9 mouse cellular contexts compared by ENCODE assay signal in the genomic region with DNA sequence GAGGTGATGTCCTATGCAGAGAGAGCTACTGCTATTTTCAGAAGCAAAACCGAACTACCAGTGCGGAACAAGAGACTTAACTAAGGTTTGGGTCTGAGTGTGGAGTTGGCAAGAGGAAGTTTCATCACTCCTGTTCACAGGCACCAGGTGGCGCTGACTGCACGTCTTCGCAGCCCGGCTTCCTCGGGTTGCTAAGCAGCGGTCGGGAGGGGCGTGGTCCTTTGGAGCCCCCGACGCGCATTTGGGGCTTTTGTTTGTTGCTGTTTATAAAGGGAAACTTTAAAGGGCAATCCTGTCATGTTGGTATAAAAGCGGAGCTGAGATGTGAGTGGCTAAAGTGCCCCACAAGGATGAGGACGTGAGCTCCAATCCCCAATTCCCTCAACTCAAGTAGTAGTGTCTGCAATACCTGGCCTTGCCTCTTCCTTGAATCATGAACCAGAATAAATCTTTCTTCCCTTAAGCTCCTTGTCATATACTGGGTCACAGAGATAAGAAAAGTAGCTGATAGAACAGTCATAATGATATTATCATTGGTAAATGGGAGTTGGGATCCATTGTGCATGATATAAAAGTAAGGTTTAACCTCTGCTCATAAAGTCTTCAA. TPM values are rescaled to one million over a fixed set of nuclear protein-coding genes. Genes with fewer than 3 reads are reported as not detected.
DNase-seq lines count a peak whose midpoint lies in the region; ATAC-seq and TF ChIP-seq lines count a peak whose summit lies in the region.
"Had no signal": no experiment of that assay in that cellular context is flagged by ENCODE, and none has a peak within 500 bp of the region (broad histone marks: within the 10 kb centered on the region; RNA-seq: fewer than 3 reads in every experiment).

No protein-coding gene starts in this region.

- peak; percentile 33 for DNase-seq in liver
- peak; percentile 82 for DNase-seq in embryonic facial prominence, embryonic 11.5 days (ENCODE audit: low spot score)
- DNase-seq in heart, adult 8-10 months (ENCODE audit: low spot score), result peak; percentile 7
- DNase-seq in kidney, adult 9 months, result peak; percentile 67
- peak; percentile 1 to 56 for DNase-seq in natural killer cell, adult 2 months (ENCODE audit: low spot score in 2 of 2)
- peak; percentile 67 for DNase-seq in stomach, postnatal 0 days (ENCODE audit: low spot score)

- H3K27ac ChIP-seq in liver, embryonic 12.5 days, result no peak overlapping the region
- H3K27ac ChIP-seq in embryonic facial prominence, embryonic 11.5 days (replicated peaks; ENCODE audit: low read depth, low read length), result no peak overlapping the region
- no peak overlapping the region for H3K27ac ChIP-seq in limb, embryonic 13.5 days
- H3K27ac ChIP-seq in stomach, postnatal 0 days (replicated peaks), result no peak overlapping the region

- no peaks in the 10 kb centered on the region for H3K36me3 ChIP-seq in liver, embryonic 12.5 days
- H3K36me3 ChIP-seq in embryonic facial prominence, embryonic 11.5 days (replicated peaks; ENCODE audit: control insufficient read depth, insufficient read depth, low read depth, low read length), result no peaks in the 10 kb centered on the region
- no peaks in the 10 kb centered on the region for H3K36me3 ChIP-seq in limb, embryonic 13.5 days
- no peaks in the 10 kb centered on the region for H3K36me3 ChIP-seq in stomach, postnatal 0 days (ENCODE audit: control insufficient read depth, insufficient read depth, low read length)
- H3K36me3 ChIP-seq: G1E had no signal

- H3K9me3 ChIP-seq in liver, embryonic 12.5 days (replicated peaks), result no peaks in the 10 kb centered on the region
- H3K9me3 ChIP-seq in embryonic facial prominence, embryonic 11.5 days (replicated peaks; ENCODE audit: control insufficient read depth, low read length), result no peaks in the 10 kb centered on the region
- no peaks in the 10 kb centered on the region for H3K9me3 ChIP-seq in limb, embryonic 13.5 days
- H3K9me3 ChIP-seq in stomach, postnatal 0 days (ENCODE audit: control insufficient read depth, low read length), result no peaks in the 10 kb centered on the region

- peaks cover 21% of the 10 kb centered on the region for H3K27me3 ChIP-seq in liver, embryonic 12.5 days (replicated peaks)
- H3K27me3 ChIP-seq in embryonic facial prominence, embryonic 11.5 days (ENCODE audit: control insufficient read depth, insufficient read depth, low read length), result no peaks in the 10 kb centered on the region
- H3K27me3 ChIP-seq in limb, embryonic 13.5 days, result peaks cover 31% of the 10 kb centered on the region
- no peaks in the 10 kb centered on the region for H3K27me3 ChIP-seq in stomach, postnatal 0 days (ENCODE audit: control insufficient read depth, insufficient read depth, low read length)

- no peak overlapping the region for H3K4me3 ChIP-seq in liver, embryonic 12.5 days
- no peak overlapping the region for H3K4me3 ChIP-seq in embryonic facial prominence, embryonic 11.5 days (ENCODE audit: low read depth, low read length)
- peak overlapping the region; percentile 21; the same call in 1 of the 2 replicates for H3K4me3 ChIP-seq in limb, embryonic 13.5 days
- no peak overlapping the region for H3K4me3 ChIP-seq in stomach, postnatal 0 days (ENCODE audit: low read depth, low read length)

- no peak overlapping the region for H3K4me2 ChIP-seq in liver, embryonic 12.5 days
- peak overlapping the region; percentile 17; the same call in 1 of the 2 replicates for H3K4me2 ChIP-seq in embryonic facial prominence, embryonic 11.5 days (ENCODE audit: low read depth, low read length)
- peak overlapping the region; percentile 56 for H3K4me2 ChIP-seq in limb, embryonic 13.5 days (replicated peaks)
- no peak overlapping the region for H3K4me2 ChIP-seq in stomach, postnatal 0 days (replicated peaks; ENCODE audit: low read depth)

- TF ChIP-seq CTCF in stomach, postnatal 0 days (IDR thresholded peaks at IDR 0.05; ENCODE audit: low read depth), result peak; percentile 87

- no peaks in the 10 kb centered on the region for H3K4me1 ChIP-seq in liver, embryonic 12.5 days
- H3K4me1 ChIP-seq in embryonic facial prominence, embryonic 11.5 days (ENCODE audit: control insufficient read depth, insufficient read depth, low read length), result no peaks in the 10 kb centered on the region
- H3K4me1 ChIP-seq in limb, embryonic 13.5 days, result no peaks in the 10 kb centered on the region
- H3K4me1 ChIP-seq in stomach, postnatal 0 days (replicated peaks; ENCODE audit: control insufficient read depth, insufficient read depth), result no peaks in the 10 kb centered on the region

- 3% methylated on average over 15 of the region's 15 CpGs for WGBS in liver, embryonic 12.5 days (ENCODE audit: insufficient replicate concordance)
- 7% methylated on average over 15 of the region's 15 CpGs for WGBS in embryonic facial prominence, embryonic 11.5 days
- 3% methylated on average over 15 of the region's 15 CpGs for WGBS in limb, embryonic 13.5 days
- 3% methylated on average over 15 of the region's 15 CpGs for WGBS in stomach, postnatal 0 days

- H3K9ac ChIP-seq in liver, embryonic 12.5 days, result no peak overlapping the region
- H3K9ac ChIP-seq in embryonic facial prominence, embryonic 11.5 days (replicated peaks; ENCODE audit: low read length), result no peak overlapping the region
- no peak overlapping the region for H3K9ac ChIP-seq in limb, embryonic 13.5 days
- H3K9ac ChIP-seq in stomach, postnatal 0 days (ENCODE audit: low read length), result no peak overlapping the region

- no peak for ATAC-seq in liver, embryonic 12.5 days
- 0 out of 2 replicates have a peak, but pooled peaks have one; percentile 7 for ATAC-seq in embryonic facial prominence, embryonic 11.5 days (replicated peaks; ENCODE audit: insufficient number of reproducible peaks, low FRiP score, low TSS enrichment, low read depth)
- ATAC-seq in limb, embryonic 13.5 days (ENCODE audit: low FRiP score, low read depth), result no peak
- ATAC-seq in stomach, postnatal 0 days (ENCODE audit: low FRiP score, low TSS enrichment), result 0 out of 2 replicates have a peak, but pooled peaks have one; percentile 59

- no peak for TF ChIP-seq EP300 in stomach, postnatal 0 days (optimal IDR thresholded peaks at IDR 0.05)

RNA-seq across cellular contexts. Expression of a gene that starts 40.1 kb away (rescaled TPM):
- polyA plus RNA-seq in liver, embryonic 12.5 days (2016; fragmentation: Nextera tagmentation; extraction: Ambion mirVana), result 0.05 TPM in 1 of 2 replicates, not detected in the other
- 0.14 TPM in 2 replicates for polyA plus RNA-seq in embryonic facial prominence, embryonic 11.5 days (2014; fragmentation: Nextera tagmentation; extraction: Ambion mirVana)
- not detected for total RNA-seq in heart, adult 8-10 months (2022)
- 1.5 and 1.7 TPM in 2 replicates for polyA plus RNA-seq in limb, embryonic 13.5 days (2015; fragmentation: Nextera tagmentation; extraction: Ambion mirVana)
- polyA plus RNA-seq in stomach, postnatal 0 days (2015; fragmentation: Nextera tagmentation; extraction: Ambion mirVana), result 0.68 and 0.88 TPM in 2 replicates
- total RNA-seq: G1E had no signal
- polyA plus RNA-seq: G1E had no signal

Comparison
In these comparisons a context has a peak if more than half of its experiments do, and no peak if none do; other contexts are left out.
1. DNase-seq: peak in every context shown above with its lines; median percentile 82 in embryonic facial prominence, embryonic 11.5 days; 67 in kidney, adult 9 months; 67 in stomach, postnatal 0 days; 33 in liver; 28 in natural killer cell, adult 2 months; 7 in heart, adult 8-10 months.
2. ATAC-seq: peak in embryonic facial prominence, embryonic 11.5 days (single experiment) and stomach, postnatal 0 days (single experiment); none in liver, embryonic 12.5 days (single experiment) and limb, embryonic 13.5 days (single experiment).
3. H3K4me2 ChIP-seq: peak in embryonic facial prominence, embryonic 11.5 days (single experiment) and limb, embryonic 13.5 days (single experiment); none in liver, embryonic 12.5 days (single experiment) and stomach, postnatal 0 days (single experiment).